Mouse (Mus musculus) CH12F3 (cell line): Measurements from ENCODE around the gene Dmc1.

Source experiments
- in situ Hi-C: fragments of 300-500 bp; cut with MboI; formaldehyde crosslinking; loops from 2 replicates; pipeline ENCODE4 v1.14.3; 2020; ENCODE audit warnings: low sequenced_read_pairs

Gene Dmc1

DNA sequence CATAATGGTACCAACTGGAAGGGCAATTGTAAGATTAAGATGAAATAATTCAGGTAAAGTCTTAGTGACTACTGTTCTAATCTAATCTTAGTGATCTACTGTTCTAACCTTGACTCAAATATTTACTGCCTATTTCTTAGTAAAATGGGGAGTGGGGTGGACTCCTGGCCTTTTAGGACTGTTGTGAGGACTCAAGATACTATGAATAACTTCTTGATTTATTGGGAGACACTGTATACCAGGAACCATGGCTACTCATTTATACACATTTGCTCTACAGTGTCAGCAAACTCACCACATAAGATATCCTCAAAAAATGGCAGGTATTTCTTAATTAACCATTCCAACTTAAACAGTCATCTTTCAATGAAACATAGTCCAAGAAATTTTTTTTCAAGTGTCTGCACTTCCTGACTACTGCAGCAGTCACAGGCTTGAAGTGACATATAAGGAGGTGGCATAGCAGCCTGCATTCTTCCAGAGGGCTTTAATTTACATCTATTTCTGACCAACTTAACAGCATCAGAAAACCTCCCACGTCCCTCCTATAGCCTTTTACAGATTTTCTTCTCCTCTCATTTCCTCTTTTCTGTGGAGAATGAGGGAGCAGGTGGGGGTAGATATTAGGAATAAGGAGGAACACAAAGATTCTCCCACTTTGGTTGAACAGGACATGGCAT lies 29.2 kb downstream of the Dmc1 start:
- in situ Hi-C loops, result no loop called here

DNA sequence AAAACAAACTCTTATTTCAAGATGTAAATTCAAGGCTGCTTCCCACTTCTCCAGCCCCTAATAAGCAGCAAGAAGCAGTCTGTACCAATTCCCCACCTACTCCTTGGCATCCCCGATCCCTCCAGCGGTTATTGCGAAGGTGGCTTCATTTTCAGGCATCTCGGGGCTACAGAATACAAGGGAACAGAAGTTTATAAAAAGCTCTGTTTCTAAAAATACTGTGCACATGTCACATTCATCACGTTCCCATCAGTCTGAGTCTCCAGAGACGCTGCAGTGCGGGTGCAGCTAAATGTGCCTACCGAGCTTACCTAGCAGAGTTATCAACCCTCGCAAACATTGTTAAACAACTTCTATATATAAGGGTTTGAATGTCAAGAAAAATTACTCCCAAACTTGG lies 42.5 kb downstream of the Dmc1 start:
- in situ Hi-C loops, result no loop called here

DNA sequence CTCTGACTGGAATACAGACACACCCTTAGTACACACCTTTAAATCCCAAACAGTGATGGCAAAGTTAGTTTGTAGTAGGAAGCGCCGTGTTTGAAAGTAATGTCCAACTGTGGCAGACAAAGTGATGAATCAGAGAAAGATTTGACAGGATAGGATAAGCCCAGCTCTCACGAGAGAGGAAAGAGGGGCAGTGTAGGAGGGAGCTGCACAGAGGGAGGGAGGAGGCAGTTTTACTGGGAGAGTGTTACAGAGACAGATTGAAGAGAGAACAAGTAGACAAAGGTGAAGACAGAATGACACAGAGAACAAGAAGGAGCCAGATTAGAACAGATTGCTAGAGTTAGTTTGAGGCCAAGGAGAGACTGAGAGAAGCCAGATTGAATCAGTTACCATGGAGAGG lies 45.3 kb downstream of the Dmc1 start:
- in situ Hi-C loops, result no loop called here

DNA sequence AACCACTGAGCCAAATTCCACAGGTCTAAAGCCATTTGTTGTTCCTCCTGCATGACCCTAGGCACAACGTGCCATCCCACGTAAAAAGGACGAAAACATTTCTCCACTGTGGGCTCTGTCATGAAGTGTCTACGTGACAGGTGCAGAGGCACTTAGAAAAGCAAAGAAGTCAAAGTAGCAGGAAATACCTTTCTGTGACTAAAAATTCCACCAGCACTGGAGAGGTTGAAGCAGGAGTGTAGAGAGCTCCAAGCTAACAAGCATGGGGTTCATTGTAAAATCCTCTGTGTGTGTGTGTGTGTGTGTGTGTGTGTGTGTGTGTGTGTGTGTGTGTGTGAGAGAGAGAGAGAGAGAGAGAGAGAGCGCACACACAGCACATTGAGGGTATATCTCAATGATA lies 52.3 kb downstream of the Dmc1 start:
- in situ Hi-C loops, result no loop called here

DNA sequence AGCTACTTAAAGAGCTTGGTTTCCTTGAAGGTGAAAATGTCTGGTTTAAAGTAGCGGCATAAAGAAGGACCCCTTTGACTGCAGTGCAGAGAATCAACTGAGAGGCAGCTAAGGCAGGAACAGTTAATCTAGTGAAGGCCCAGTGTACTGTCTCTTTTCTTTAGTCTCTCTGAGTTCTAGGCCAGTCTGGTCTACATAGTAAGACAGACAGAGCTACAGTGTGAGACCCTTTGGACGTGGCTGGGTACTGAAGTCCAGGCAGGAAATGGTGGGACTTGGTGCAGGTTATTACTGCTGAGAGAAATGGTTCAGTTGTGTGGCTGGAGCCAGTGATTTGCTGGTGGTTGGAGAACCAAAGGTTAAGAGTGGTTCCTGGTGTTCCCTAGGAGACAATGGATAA lies 56.7 kb downstream of the Dmc1 start:
- in situ Hi-C loops, result no loop called here

DNA sequence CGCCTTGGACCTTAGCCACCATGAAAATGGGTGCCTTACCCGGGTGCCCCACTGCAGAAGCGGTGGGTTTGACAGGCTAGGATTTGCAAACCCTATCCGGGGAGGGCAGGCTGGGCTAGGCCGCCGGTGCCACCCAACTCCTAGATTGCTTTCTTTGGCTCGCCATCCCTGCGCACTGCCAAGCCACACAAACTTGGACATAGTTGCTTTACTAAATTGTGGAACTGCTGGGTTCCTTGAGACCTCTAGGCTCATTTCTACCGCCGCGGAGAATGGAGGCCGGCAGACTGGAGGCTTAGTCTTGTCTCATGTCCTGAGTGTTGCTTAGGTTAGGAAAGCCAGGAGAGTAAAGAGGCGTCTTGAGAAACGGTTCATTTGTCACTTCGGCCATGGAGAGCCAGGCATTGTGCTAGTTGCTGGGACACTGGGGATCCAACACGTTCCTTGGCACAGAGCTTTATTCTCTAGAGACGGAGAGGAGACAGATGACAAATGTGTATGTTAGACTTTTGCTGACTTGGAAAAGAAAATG lies 57.6 kb downstream of the Dmc1 start:
- in situ Hi-C loops, result no loop called here

DNA sequence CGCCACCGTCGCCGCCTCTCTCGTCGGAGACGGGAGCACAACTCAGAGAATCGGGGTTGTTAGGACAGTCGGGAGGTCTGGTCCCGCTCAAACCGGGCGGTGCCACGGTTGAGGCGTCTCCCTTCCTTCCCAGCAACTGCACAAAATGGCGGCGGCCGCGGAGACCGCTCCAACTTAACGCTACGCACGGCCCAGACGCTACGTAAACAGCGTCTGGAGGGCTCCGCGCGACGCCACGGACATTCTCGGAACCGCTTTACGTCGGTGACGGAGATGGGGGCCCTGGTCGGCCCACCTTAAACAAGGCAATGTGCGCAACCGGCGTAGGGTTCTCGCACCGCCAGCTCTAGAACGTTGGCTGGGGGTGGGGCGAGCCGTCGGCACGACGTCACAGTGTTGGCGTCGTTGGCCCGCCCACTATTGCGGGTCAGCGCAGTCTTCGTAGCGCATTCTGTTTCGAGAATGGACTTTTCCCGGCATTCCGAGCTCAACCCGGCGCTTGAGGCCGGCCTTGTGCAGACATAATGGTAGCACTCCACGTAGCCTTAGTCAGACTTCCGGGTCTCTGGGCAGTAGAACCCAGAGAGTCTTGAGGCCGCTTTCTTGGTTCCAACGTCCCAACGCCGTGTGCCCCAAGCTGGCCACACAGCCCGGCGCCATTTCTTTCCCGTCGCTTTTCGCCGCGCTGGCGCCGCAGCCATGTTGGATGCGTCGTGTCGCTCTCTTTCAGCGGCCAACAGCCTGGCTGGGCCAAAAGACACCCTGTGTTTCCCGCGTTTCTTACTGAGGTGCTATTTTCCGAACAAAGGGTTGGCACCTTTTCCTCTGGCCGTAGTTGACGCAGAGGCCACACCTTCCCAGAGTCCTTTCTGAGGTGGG lies 58.3 kb downstream of the Dmc1 start, which contains the start of gene Ddx17:
TSS of gene Ddx17 (minus strand) at position 332 of the 879 bp plus-strand sequence.
- in situ Hi-C loops, result no loop called here

DNA sequence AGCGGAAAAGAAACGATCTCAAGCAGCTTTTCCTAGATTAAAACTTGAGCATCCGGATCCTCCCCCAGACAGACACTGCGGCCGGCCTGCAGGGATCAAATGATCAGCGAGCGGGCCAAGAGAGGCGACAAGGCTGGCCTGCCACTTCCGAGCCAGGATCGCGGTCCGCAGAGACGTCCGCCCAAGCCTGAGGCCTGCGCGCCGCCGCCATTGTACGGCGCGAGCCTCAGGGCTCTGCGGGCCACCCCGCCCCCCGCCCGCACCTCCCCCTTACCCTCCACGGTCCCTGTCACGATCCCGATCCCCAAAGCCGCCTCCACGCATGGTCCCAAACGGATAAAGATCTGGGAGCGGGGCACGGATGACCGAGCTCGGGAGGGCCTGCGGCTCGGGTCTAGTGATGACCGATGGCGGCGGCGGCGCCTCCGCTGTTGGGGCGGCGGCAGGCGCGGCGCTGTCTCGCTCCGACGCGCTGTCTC lies 58.9 kb downstream of the Dmc1 start:
- in situ Hi-C loops, result no loop called here

DNA sequence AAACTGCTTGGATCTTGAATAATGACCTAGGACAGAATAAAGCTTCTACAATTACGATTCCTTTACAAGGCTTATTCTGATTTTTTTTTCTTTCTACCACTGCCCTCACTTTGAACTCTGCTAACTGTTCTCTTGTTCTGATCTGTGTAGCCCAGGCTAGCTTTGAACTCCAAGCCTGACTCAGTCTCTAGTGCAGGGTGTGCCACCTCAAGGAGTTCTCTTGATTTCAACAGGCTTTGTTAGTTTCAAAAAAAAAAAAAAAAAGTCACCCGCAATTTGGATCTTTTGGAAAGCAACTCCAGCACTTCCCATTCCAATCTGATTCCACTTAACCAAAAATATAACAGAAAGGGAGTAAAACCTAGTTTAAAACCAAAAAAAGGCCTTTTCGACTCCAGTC lies 59.4 kb downstream of the Dmc1 start:
- in situ Hi-C loops, result no loop called here

DNA sequence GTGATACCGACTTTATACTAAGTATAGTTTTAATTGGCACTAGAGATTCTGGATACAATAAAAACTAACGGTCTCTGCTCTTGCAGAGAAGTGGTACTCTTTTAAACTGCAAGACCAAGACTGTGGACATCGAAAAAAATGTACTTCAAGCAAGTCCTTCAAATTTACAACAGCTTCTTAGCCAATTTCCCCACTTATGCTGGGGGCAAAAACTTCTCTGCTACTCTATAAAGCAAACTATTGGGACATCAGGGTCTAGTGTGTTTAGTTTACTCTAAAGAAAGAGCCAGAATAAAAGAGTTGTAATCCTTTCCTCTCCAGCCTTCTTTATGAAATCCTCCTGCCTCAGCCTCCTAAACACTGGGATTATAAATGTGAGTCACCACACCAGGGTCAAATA lies 60.9 kb downstream of the Dmc1 start:
- in situ Hi-C loops, result no loop called here

DNA sequence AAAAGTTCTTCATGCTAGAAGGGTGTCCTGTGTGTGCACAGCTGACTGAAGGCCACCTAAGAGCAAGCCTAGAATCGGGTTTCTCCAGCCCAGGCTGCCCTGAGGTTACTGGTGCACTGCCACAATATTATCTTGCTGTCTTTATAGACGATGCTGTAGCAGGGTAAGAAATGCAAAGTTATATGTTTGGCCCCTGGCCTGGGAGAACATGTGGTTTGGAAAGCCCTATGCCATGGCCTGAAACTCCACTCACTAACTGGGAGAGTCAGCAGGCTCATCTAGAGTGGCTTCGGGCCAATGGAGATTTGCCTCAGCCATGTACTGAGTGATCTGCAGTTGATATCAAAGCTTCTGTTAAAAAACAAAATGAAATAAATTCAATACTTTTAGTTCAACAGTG lies 71.1 kb downstream of the Dmc1 start:
- in situ Hi-C loops, result no loop called here

DNA sequence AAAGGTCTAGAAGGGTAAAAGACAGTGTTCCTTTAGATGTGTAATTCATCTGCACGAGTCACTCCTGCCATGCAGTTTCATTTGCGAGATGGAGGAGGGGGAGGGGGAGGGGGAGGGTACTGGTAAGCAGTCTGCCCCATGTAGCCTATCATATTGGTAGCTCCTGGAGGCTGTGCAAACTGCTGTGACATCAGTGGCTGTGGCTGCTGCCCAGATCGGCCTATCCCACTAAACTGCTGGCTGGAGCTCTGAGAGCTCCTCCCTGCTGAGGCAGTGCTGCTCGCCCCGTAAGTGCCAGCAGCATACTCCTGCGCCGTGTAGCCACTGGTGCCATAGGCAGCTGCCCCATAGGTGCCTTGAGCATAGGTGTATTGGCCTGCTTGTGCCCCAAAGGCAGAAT lies 75.0 kb downstream of the Dmc1 start:
- in situ Hi-C loops, result no loop called here

DNA sequence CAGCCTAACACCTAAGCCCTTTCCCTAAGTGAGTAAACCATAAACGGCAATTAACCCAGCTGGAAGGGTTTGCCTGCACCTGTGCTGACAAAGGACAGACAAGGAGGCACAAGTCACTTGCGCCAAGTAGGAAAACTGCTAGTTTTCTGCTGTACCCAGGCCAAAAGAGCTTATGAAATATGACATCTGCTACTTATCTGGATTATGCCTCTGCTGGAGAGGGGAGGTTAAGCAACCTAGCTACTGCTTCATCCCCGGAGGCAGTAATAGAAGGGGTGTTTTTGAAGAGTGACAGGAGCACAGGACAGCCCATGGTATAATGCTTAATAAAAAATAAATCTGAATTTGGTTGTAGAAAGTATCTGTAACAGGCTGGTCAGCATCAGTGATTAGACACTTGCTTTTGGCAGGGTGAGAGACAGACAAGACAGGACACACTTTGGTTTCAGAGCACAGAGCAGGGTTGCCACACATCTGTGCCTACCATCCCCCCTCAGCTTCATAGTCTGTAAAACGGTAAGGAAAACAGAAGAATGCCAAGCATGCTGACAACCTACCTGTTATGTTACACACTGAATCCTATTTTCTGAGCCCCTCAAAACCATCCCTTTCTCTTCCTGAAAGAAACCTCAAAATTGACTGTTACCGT lies 76.8 kb downstream of the Dmc1 start:
- in situ Hi-C loops, result no loop called here

DNA sequence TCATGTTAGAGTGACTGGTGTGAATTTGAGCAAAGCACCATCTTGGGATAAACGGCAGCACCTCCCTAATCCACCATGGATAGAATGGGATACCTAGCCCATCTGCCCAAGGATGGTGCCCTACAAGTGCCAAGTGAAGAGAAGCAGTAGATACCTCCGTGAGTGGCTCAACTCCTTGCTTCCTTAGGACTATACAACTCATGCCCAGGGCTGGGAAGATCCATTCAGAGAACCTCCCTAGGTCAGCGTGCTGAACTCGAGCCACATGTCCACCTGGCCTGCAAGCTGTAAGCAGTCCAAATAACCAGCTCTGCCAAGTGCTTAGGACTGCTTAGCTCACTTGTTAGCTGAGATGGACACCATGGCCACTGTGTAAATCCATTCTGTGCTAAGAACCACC lies 77.7 kb downstream of the Dmc1 start:
- in situ Hi-C loops, result no loop called here

DNA sequence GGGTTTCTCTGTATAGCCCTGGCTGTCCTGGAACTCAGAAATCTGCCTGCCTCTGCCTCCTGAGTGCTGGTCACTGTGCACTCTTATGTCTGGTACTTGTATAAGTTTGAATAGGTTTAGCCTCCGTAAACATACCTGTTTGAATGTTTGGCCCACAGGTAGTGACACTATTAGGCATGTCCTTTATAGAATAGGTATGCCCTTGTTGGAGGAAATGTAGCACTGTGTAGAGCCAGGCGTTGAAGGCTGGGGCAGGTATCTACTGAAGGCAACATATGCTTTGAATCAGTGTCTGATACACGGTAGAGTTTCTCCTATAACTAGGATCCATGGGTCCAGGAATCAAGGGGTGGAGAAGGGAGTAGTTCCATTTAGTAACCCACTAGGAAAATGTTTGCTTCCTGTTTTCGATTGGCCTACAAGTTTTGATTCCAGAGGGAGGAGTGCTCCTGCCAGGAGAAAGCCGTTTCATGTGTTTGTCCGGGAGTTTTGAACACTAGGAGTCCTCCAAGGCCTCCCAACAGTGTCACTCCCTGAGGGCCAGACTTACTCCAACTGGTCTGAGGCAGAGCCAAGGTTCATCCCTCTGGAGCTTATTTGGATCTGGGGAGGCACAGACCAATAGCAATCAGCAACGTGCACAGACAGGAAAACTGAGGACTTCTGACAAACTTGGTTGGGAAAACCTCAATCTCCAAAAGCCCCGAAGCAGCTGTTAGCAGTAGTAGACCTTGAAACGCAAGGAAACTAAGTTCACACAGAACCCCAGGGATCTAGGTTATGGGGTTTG lies 78.7 kb downstream of the Dmc1 start:
- in situ Hi-C loops, result no loop called here

DNA sequence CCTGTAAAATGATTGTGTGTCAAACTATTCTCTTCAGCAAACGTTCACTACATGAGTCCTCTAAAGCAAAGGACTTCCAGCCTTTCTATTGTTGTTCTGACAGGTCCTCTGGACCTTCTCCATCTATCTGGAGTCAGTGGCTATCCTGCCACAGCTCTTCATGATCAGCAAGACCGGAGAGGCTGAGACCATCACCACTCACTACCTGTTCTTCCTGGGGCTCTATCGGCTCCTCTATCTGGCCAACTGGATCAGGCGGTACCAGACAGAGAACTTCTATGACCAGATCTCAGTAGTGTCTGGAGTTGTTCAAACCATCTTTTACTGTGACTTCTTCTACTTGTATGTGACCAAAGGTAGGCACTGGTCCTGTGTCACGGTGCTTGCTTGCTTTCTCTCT lies 79.3 kb downstream of the Dmc1 start:
- in situ Hi-C loops, result no loop called here

DNA sequence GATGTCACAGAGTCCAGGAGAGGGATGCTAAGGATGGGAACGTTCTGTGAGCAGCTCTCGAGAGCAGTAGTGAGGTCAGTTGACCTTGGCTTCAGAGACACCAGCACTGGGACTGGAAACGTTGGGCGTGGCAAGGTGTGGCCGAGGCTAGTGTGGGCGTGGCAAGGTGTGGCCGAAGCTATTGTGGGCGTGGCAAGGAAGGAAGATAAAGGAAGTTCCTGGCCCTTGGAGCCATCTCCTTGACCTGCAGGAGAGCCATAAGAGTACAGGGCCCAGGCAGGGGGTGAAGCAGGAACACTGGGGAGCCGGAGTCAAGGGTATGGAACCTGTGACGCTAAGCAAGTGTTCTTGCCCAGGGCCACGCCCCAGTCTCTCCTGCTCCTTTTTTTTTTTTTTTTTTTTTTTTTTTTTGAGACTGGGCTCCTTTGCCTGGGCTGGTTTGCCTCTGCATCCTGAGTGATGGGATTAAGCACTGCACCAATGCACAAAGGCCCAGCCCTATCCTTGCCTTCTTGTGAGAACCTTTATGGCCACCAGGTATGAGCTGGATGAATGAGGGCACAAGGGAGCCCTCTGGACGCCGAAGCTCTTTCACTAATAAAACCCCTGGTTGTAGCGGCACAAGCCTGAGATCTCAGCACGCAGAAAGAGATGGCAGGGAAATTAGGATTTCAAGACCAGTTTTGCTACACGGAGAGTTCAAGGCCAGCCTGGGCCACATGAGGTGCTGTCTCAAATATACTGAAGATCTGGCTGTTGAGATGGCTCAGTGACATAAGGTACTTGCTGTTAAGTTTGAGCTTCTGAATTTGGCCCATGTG lies 85.3 kb downstream of the Dmc1 start:
- in situ Hi-C loops, result no loop called here

DNA sequence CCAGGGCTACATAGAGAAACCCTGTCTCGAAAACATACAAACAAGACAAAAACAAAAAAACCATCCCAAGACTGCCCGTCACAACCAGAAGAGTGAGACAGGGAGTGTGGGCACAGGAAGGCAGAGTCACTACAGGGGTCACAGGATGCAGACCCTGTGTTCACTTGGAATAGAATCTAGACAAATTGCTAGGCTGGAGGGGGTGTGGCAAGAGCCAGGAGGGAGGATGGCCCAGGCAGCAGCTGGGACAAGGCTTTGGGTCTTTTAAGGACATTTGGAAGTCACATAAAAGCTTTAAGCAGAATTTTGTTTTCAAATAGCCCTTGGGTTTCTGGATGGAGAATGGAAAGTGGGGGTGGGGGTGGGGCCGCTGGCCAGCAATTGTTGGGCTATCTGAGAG lies 86.3 kb downstream of the Dmc1 start:
- in situ Hi-C loops, result no loop called here

DNA sequence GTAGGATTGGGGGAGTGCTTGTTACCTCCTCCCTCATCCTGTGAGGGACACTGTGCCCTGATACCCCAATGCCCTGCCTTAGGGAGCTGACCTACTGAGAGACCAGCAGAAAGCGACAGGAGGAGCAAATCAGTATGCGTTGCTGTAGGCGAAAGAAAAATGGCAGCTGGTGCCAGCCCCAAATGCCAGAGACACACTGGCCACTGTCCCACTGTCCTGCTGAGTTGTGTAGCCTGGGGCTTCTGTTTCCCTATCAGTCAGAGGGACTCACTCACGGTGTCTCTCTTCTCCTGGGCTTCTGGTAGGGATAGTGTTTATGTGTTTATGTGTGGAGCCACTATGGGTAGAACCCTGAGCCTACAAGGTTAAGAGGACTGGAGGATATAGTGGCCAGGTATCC lies 87.2 kb downstream of the Dmc1 start:
- in situ Hi-C loops, result no loop called here
